Mouse (Mus musculus): ENCODE data around the gene Ppp1r32. TPM values are rescaled to one million over a fixed set of nuclear protein-coding genes. Genes with fewer than 3 reads are reported as not detected.

The Ppp1r32 gene
- polyA plus RNA-seq, 1 experiment from 2014 or later = 2.7 TPM

DNA sequence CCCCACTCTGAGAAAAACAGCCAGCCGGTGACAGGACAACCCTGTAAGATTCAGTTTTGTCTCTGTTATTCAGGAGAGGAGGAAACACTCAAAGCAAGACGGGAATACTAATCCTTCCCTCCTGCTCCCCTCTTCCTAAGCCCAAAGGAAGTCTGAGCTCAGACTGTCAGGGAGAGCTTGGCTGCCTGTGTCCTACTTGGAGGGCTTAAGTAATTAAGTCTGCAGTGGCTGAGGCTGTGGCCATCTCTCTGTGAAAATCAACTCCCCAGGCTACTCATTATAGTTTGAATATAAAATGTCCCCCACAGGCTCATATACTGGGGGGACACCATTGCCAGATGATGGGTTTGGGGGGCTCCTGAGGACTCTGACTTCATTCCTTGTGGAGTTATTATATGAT, 14.2 kb upstream of the Ppp1r32 start:
- H3K27ac ChIP-seq = no peak overlapping the region
- H3K4me3 ChIP-seq = no peak overlapping the region
- H3K4me1 ChIP-seq (replicated peaks) = 0 out of 2 replicates have a peak, but pooled peaks cover 6% of the 10 kb centered on the region
- H3K9me3 ChIP-seq = no peaks in the 10 kb centered on the region
- H3K27me3 ChIP-seq (ENCODE audit: insufficient read depth, poor library complexity, severe bottlenecking) = no peaks in the 10 kb centered on the region
- peaks cover 34% of the 10 kb centered on the region for H3K36me3 ChIP-seq
- WGBS = 70% methylated on average over 2 of the region's 2 CpGs
- DNase-seq (ENCODE audit: low spot score) = no peak

DNA sequence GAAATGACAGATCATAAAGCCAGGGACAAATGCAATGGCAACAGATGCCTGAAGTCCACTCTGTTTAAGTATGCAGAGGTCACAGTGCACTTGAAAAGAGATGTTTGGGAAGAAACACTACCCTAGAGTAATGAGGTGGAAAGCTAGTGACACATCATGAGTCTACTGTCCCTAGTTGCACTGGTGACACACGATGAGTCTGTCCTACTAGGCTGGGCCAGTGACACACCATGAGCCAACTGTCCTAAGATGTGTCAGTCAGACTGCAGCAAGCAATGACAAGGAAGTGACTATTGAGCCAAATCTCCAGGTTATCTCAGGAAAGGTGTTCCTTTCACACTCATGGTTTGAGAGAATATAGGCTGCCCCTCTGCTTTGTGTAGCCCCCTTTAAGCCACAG, 12.9 kb upstream of the Ppp1r32 start:
- no peak for DNase-seq (ENCODE audit: low spot score)
- Histone ChIP-seq H3K36me3 (peaks cover 20% of the 10 kb centered on the region), H3K27ac (no peak overlapping the region), H3K9me3 (no peaks in the 10 kb centered on the region), H3K27me3 (ENCODE audit: insufficient read depth, poor library complexity, severe bottlenecking) (no peaks in the 10 kb centered on the region), H3K4me1 (replicated peaks) (0 out of 2 replicates have a peak, but pooled peaks cover 6% of the 10 kb centered on the region), H3K4me3 (no peak overlapping the region)
- whole genome bisulfite sequencing = 93% methylated on average over 1 of the region's 1 CpGs

DNA sequence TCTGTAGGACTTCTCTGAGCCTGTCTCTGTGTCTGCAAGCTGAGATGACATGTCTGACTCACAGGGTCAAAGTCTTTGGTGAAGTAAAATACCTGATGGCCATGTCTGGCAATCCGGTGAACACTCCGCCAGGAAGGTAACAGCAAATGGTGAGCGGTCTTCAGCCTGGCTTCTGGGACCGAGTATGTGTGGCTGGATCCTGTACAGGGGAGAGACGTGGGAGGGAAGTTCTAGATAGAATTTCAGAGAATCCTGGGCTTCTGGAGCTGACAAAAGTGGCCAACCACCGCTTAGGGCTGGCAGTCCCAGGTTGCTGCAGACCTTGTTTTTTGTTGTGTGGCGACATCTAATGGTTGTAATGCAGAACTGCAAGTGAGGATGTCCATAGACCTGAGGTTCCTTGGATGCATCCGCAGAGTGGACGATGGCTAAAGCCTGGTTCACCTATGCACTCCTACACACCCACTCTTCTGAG, 3.6 kb upstream of the Ppp1r32 start:
- no peak overlapping the region for H3K27ac ChIP-seq
- no peaks in the 10 kb centered on the region for H3K9me3 ChIP-seq
- 25% methylated on average over 9 of the region's 9 CpGs for WGBS
- DNase-seq (ENCODE audit: low spot score) = peak; percentile 69
- peaks cover 16% of the 10 kb centered on the region; the same call in 1 of the 2 replicates for H3K27me3 ChIP-seq (ENCODE audit: insufficient read depth, poor library complexity, severe bottlenecking)
- no peak overlapping the region for H3K4me3 ChIP-seq
- no peaks in the 10 kb centered on the region for H3K36me3 ChIP-seq
- peaks cover 20% of the 10 kb centered on the region for H3K4me1 ChIP-seq (replicated peaks)

DNA sequence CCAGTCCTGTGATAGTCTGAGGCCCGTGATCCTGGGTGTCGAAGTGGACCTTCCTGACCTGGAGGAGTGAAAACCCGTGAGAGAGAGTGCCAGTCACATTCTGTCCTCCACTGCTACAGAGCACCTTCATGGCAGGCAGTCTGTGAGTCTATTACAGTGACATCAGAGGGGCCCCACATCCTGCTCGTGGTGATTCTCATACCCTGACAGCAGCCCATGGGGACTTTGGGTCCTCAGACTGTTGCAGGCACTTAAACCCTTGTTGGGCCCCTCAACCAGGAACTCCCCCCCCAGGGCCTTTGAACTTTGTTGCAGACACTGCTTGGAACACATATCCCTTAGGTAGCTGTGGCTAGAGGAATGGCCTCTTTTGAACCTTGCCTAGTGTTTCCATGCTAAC, 3.2 kb downstream of the Ppp1r32 start:
- no peak for DNase-seq (ENCODE audit: low spot score)
- no peaks in the 10 kb centered on the region for H3K36me3 ChIP-seq
- no peaks in the 10 kb centered on the region for H3K9me3 ChIP-seq
- WGBS = 77% methylated on average over 4 of the region's 4 CpGs
- H3K27me3 ChIP-seq (ENCODE audit: insufficient read depth, poor library complexity, severe bottlenecking) = peaks cover 24% of the 10 kb centered on the region
- peaks cover 24% of the 10 kb centered on the region for H3K4me1 ChIP-seq (replicated peaks)
- no peak overlapping the region for H3K4me3 ChIP-seq
- H3K27ac ChIP-seq = no peak overlapping the region

DNA sequence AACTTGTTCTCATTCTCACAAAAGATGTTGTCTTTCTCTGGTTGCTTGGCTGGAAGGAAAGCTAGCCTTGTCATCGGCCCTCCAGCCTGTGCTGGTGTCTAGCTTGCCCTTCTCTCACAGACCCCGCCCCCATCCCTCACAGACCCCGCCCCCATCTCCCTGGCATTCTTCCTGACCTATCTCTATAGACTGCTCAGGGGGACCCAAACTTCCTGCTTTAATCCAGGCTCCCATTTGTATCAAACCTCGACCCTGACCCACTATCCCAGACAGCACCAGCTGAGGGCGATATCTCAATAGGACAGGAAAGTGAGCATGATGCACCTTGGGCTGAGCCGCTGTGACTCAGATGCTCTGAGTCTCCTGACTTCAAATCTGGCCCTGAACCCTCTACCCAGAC, 8.9 kb downstream of the Ppp1r32 start:
- 19% methylated on average over 6 of the region's 6 CpGs for WGBS
- Histone ChIP-seq H3K4me1 (replicated peaks) (peaks cover 17% of the 10 kb centered on the region), H3K9me3 (no peaks in the 10 kb centered on the region), H3K27me3 (ENCODE audit: insufficient read depth, poor library complexity, severe bottlenecking) (peaks cover 30% of the 10 kb centered on the region), H3K4me3 (no peak overlapping the region), H3K36me3 (no peaks in the 10 kb centered on the region), H3K27ac (no peak overlapping the region)
- DNase-seq (ENCODE audit: low spot score) = no peak

DNA sequence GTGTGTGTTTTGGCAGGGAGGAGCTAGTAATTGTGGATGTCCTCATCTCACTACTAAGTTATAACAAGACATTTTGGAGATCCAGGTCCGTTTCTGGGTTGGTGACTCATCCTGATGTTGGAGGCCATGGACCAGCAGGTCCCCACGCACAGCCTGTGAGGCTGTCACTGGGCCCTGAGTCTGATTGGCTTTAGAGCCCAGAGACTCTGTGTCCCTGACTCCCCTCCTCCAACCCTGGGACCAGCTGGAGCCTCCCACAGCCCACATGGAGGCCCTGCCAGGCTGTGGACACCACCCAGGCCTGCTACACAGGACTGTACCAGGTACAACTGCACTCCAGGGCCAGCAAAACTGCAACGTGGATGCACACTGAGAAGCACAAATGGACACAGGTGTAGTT, 9.8 kb downstream of the Ppp1r32 start:
- no peak for DNase-seq (ENCODE audit: low spot score)
- no peak overlapping the region for H3K4me3 ChIP-seq
- H3K4me1 ChIP-seq (replicated peaks) = peaks cover 18% of the 10 kb centered on the region
- no peaks in the 10 kb centered on the region for H3K36me3 ChIP-seq
- peaks cover 27% of the 10 kb centered on the region for H3K27me3 ChIP-seq (ENCODE audit: insufficient read depth, poor library complexity, severe bottlenecking)
- H3K27ac ChIP-seq = no peak overlapping the region
- WGBS = 85% methylated on average over 3 of the region's 3 CpGs
- H3K9me3 ChIP-seq = no peaks in the 10 kb centered on the region

DNA sequence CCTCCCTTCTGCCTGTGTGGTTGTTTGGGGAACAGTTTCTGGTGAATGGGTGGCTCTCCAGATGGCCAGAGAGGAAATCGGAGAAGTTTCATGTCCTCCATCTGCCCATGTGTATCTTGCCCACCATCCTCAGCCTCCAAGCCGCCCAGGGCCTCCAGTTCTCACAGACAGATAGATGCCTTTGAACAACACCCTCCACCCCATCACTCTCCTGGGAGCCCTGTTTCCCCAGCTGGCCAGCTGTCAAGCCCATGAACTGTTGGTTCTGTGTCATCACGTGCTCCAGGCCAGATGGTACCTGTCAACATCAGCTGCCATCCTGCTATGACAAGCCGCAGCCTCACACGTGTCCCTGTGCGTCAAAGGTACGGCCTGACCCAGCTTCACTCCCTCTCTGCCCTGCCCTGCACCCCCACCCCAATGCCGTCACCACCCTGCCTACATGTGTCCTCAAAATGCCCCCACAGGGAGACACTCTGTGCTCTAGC, 13.5 kb downstream of the Ppp1r32 start:
- 68% methylated on average over 8 of the region's 8 CpGs for WGBS
- Histone ChIP-seq H3K27me3 (ENCODE audit: insufficient read depth, poor library complexity, severe bottlenecking) (peaks cover 8% of the 10 kb centered on the region; the same call in 1 of the 2 replicates), H3K4me3 (no peak overlapping the region), H3K4me1 (replicated peaks) (peaks cover 20% of the 10 kb centered on the region), H3K27ac (no peak overlapping the region), H3K9me3 (no peaks in the 10 kb centered on the region), H3K36me3 (no peaks in the 10 kb centered on the region)
- no peak for DNase-seq (ENCODE audit: low spot score)

DNA sequence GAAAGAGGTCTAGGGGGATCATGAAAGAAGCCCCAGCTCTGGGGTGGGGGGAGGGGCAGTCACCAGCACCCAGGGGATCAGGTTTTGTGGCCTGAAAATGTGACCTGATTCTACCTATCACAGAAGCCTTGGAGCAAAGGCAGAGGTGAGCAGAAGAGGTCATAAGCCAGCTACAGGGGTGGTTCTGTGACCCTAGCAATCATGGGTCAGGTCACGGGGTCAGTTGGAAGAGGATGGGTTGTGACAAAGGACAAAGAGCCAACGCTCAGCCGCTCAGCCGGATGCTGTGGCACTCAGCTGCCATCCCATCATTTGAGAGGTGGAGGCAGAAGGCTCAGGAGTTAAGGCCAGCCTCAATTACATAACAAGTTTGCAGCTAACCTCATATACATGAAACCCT, 18.3 kb downstream of the Ppp1r32 start:
- peaks cover 50% of the 10 kb centered on the region for H3K4me1 ChIP-seq (replicated peaks)
- H3K36me3 ChIP-seq = no peaks in the 10 kb centered on the region
- H3K27me3 ChIP-seq (ENCODE audit: insufficient read depth, poor library complexity, severe bottlenecking) = peaks cover 44% of the 10 kb centered on the region
- H3K9me3 ChIP-seq = no peaks in the 10 kb centered on the region
- no peak overlapping the region for H3K27ac ChIP-seq
- no peak overlapping the region for H3K4me3 ChIP-seq
- DNase-seq (ENCODE audit: low spot score) = no peak
- WGBS = 4% methylated on average over 4 of the region's 4 CpGs

DNA sequence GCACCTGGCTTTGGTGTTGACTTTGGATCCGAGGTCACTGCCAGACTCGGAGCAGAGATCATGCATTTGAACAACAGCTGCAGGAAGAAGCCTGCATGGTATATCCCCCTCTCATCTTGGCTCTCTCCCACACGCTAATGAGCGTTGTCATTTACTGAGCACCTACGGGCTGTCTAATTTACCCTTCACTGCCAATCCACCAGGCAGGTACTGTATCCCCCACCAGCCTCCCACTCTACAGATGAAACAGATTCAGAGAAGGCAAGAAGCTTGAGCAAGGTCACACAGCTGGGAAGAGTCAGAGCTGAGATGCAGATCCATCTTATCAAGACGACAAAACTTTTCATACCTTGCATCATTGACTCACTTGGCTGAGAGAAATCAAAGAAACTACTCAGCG, 21.1 kb downstream of the Ppp1r32 start:
- Histone ChIP-seq H3K4me1 (replicated peaks) (peaks cover 63% of the 10 kb centered on the region), H3K27me3 (ENCODE audit: insufficient read depth, poor library complexity, severe bottlenecking) (peaks cover 72% of the 10 kb centered on the region), H3K9me3 (no peaks in the 10 kb centered on the region), H3K4me3 (no peak overlapping the region), H3K36me3 (no peaks in the 10 kb centered on the region), H3K27ac (no peak overlapping the region)
- DNase-seq (ENCODE audit: low spot score) = no peak
- WGBS = 48% methylated on average over 7 of the region's 7 CpGs

DNA sequence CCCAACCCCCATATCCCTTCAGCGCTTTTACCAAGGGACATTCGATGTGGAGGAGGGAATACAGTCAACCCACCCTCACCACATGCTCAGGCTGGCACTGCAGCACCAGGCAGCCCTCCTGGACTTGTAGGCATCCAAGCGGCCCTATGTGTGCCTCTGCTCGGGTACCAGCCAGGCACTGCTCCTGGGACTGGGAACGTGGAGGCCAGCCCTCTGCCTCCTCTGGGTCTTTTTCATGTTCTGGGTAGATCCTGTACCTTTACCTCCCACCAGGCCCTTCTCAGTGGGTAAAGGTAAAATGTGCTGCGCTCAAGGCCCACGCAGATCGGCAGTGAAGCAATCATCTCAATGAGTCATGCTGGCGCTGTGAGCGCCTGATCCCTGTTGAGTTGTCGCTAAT, 22.8 kb downstream of the Ppp1r32 start:
- peaks cover 88% of the 10 kb centered on the region for H3K27me3 ChIP-seq (ENCODE audit: insufficient read depth, poor library complexity, severe bottlenecking)

DNA sequence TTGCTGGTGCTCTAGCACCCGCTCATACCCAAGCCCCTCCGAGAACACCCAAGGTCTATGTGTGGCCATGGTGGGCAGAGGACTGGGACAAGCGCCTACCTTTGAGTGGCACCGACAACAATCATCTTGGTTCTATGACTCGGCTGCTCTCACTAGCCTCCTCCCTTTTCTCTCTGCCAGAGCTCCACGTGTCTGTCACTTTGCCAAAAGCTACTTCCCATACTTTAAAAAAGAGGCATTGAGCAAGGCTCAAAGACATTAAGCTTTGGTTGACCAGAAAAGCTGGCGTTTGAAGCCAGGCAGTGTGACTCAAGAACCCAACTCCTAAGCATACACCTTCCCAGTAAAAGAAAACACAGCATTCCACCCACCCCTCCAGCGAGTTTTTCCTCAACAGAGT, 24.6 kb downstream of the Ppp1r32 start:
- Histone ChIP-seq H3K4me1 (replicated peaks) (peaks cover 74% of the 10 kb centered on the region), H3K9me3 (no peaks in the 10 kb centered on the region), H3K36me3 (no peaks in the 10 kb centered on the region), H3K27me3 (ENCODE audit: insufficient read depth, poor library complexity, severe bottlenecking) (peaks cover 99% of the 10 kb centered on the region), H3K27ac (no peak overlapping the region), H3K4me3 (peak overlapping the region; percentile 58)
- 23% methylated on average over 8 of the region's 8 CpGs for WGBS
- no peak for DNase-seq (ENCODE audit: low spot score)

More for the DNA sequence above, 22.8 kb downstream of the Ppp1r32 start:
- Histone ChIP-seq H3K4me3 (no peak overlapping the region), H3K4me1 (replicated peaks) (peaks cover 78% of the 10 kb centered on the region), H3K9me3 (no peaks in the 10 kb centered on the region), H3K36me3 (no peaks in the 10 kb centered on the region), H3K27ac (no peak overlapping the region)
- WGBS = 32% methylated on average over 11 of the region's 11 CpGs
- DNase-seq (ENCODE audit: low spot score) = no peak

DNA sequence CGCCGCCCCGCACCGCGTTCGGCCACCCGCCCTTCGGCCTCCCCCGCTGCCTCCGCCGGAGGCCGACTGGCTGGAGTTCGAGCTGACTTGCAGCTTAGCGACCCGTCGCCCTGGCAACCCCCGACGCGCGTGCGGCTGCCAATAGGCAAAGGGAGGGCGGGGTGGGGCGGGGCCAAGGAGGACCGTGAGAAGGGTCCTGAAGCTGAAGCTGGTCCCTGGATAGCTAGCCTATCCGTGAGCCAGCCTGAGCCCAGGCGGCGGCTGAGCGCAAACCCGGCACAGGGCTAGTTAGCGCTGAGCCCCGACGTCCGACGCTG, 25.3 kb downstream of the Ppp1r32 start:
- Histone ChIP-seq H3K4me1 (replicated peaks) (peaks cover 72% of the 10 kb centered on the region), H3K27me3 (ENCODE audit: insufficient read depth, poor library complexity, severe bottlenecking) (peaks cover 99% of the 10 kb centered on the region), H3K36me3 (no peaks in the 10 kb centered on the region), H3K4me3 (peak overlapping the region; percentile 58), H3K27ac (peak overlapping the region; percentile 82), H3K9me3 (no peaks in the 10 kb centered on the region)
- DNase-seq (ENCODE audit: low spot score) = peak; percentile 96
- WGBS = 1% methylated on average over 34 of the region's 34 CpGs

DNA sequence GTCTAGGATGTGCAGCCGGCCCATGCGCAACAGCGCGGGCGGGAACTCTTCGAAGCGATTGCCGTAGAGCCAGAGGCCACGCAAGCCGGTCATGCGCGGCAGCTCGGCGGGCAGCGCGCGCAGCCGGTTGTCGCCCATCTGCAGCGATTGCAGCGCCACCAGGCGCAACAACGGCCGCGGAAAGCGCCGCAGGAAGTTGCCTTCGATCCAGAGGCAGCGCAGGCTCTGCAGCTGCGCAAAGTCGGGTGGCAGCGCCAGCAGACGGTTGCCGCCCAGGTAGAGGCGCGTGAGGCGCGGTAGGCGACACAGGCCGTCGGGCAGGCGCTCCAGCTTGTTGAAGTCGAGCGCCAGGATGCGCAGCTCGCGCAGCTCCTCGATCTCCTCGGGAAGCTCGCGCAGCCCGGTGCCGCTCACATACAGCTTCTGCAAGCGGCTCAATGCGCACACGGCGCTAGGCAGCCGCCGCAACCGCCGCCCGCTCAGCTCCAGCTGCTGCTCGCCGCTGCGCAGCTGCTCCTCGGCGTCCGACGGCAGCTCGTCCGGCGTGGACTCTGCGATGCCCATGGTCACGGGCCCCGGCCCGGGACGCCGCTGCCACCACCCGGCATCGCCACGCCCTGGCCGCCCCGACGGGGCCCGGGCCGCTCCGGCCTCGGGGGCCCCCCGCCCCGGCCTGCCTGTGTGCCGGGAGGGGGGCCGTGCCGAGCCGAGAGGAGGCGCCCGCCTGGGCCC, 25.8 kb downstream of the Ppp1r32 start, which contains the start of gene Lrrc10b:
Gene Lrrc10b (minus strand): TSS at position 722 of the 732 bp plus-strand sequence.
- Histone ChIP-seq H3K4me1 (replicated peaks) (peaks cover 66% of the 10 kb centered on the region), H3K36me3 (no peaks in the 10 kb centered on the region), H3K27ac (peak within 1 kb of the TSS; percentile 82), H3K4me3 (peak within 1 kb of the TSS; percentile 58), H3K27me3 (ENCODE audit: insufficient read depth, poor library complexity, severe bottlenecking) (peaks cover 99% of the 10 kb centered on the region), H3K9me3 (no peaks in the 10 kb centered on the region)
- WGBS = under 1% methylated on average over 96 of the region's 96 CpGs
- DNase-seq (ENCODE audit: low spot score) = peak; percentile 81
